Mouse (Mus musculus) right cerebral cortex, adult 2 months (tissue): ENCODE results near the gene Plk2.

Experiments used
- DNase-seq, 2 experiments: peaks; one replicate each; pipeline ENCODE4 v3.0.0; 2021 to 2022; ENCODE audit warnings: low spot score in 2 of 2

Gene Plk2

DNA sequence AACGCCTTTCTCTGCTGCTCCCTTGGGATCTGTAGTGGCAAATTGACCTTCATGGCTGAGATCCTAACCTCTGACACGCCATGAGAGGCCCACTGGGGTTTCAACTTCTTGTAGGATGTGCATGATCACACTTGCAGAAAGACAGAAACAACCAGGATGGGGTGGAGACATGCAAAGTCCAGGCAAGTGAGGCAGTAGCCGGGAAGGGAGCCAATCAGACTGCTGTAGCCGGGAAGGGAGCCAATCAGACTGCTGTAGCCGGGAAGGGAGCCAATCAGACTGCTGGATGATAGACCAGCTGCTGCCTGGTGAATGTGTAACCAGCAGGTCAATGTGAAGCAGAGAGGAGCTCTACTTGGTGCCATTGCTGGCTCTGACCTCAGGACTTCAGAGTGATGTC, 11.3 kb downstream of the Plk2 start:
- DNase-seq = no peak

DNA sequence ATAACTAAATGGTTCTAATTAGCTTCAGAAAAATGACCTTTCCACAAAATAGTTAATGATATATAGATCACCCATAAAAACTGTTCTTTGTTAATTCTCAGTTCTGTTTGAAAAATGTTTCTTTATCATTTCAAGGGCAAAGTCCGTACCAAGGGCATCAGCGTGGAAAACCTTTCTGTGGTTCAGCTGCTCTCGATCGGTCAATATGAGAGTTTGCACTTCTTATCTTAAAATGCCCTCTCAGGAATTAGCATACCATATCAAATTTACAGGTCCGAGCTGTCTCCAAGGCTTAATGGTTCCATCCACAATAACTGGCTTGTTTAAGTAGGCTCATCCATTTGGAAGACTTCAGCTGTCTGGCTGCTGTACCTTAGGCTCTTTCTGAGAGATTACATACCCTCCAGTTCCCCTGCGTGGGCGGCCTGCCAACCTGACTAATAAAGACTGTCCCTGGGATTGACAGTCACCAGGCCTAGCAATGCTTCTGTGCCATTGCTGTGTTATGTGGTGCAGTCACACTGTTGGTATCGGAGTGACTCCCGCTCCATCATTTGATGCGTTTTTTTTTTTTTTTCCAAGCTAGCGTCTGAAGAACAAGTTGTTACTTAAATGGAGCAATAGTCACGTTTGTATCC, 17.8 kb downstream of the Plk2 start:
- DNase-seq = no peak

DNA sequence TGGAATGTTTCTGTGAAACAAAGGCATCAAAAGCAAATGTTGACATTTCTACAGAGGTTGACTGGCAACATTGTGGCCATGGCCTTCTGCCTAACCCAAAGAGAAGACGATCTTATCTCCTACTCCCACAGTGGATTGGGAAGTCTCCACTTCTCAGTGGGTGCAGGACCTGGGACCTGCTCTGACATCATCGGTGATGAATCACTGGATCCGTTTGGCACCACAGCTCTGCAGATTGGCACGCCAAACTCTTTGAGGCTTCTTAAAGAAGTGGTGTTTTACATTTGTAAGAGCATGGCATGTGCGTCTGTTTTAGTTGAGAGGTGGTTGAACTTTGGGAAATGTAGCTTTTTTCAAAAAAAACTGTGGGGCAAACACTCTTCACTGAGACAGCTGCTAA, 23.8 kb downstream of the Plk2 start:
- DNase-seq = no peak

DNA sequence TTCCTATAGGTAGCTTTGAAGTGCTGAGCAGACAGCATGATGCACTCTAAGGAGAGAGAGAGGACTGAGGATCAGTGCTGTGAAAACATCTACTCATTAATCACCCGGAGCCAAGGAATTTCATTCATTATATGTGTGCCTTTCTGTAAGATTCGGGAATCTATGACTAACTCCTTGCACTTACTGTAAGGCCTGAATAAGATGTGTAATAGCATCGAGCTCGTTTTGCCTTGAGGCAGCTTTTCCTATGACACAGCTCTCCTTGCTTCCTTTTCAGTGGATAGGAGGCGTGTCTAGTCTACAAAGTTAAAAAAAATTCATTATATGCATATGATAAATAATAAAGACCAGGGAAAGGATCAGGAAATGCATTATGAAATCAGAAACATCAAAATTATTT, 24.8 kb downstream of the Plk2 start:
- no peak for DNase-seq

DNA sequence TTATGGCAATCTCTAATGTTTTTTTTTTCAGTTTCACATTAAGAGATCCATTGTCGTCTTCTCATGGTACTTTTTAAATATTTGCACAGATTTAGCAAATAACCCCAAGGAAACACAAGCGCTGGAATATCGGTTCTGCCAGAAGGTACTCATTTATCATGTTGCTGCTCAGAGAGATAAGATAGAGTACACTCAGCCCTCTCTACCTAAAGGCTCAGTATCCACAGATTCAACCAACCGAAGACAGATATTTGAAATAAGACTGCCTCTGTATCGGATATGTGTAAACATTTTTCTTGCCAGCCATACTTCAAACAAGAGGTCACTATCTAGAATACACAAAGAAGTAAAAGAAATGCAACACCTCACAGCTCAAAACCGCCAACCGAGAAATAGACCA, 27.6 kb downstream of the Plk2 start:
- DNase-seq = no peak

DNA sequence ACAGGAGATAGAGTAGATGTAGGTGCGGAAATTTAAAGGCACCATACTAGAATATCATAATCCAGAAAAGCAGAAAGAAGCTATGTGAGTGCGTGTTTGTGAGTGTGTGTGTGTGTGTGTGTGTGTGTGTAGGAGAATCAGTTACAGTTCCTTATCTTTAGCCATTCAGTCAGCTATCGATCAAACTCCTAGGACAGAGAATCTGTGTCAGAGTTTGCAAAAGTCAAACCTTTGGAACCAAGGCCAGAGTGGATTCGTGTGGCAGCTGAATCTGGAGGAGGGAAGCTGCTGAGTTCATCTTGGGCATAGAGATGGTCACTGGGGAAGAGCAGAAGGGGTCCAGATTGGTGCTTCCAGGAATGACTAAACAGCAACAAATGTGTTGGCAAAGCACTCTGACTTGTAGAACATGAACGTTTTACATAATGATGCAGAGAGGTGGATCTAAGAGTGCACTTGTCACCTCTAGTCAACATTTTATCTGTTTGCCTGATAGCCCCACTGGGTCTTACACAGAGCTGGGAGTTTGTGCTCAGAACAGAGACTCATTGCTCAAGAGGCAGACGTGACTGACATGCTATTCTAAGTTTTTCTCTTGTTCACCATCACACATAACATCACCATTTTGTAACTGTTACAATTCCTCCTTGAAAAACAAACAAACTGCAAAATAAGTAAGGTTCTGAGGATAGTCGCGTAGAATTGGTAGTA, 30.8 kb downstream of the Plk2 start:
- no peak for DNase-seq

DNA sequence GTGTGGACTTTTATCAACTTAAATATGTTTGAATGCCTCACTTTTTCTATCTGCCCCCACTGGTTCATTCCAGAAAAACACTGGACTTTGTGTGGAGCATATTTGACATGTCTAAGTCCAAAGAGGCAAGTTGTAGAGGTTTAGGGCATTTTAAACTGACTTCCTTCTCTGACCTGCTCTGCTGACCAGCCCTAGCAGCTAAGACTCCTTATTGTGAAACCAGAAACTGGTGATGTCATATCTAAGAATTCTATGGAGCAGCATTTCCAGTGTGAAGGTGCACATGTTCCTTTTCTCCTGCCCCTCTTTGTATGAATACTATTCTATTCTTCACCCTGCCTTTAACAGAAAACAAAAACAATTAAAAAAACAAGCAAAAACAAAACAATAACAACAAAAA, 36.5 kb downstream of the Plk2 start:
- DNase-seq = no peak

DNA sequence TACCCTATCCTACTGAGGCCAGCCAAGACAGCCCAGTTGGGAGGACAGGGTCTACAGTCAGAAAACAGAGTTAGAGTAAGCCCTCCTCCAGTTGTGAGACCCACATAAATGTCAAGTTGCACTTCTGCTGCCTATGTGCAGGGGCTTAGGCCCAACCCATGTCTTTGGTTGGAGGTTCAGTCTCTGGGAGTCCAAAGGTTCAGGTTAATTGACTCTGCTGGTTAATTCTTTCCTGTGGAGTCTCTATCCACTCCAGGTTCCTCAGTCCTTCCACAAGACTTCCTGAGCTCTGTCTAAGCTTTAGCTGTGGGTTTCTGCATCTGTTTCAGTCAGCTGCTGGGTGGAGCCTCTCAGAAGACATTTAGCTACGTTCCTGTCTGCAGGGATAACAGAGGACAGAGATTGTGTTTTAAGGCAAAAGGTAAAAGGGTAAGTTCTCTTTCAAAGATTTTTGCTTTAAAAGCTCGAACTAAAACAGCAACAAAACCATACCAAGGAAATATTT, 37.3 kb downstream of the Plk2 start:
- DNase-seq = no peak

DNA sequence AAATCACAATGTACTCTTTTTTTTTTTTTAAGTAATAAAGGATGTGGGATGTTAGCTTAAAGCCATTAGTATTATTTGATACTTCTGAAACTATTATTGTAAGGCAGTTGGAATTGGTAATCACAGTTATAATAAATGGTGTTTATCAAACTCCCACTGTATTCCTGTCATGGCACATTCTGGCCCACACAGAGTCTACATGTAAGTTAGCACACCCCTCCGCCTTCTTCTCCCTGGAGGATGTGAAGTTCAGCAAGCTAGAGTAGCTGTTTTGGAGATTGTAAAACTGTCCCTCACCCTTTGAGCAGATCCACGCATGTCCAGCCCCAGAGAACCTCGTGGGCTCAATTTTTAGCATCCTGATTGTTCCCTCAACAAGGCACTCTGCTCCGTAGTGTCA, 37.8 kb downstream of the Plk2 start:
- no peak for DNase-seq

DNA sequence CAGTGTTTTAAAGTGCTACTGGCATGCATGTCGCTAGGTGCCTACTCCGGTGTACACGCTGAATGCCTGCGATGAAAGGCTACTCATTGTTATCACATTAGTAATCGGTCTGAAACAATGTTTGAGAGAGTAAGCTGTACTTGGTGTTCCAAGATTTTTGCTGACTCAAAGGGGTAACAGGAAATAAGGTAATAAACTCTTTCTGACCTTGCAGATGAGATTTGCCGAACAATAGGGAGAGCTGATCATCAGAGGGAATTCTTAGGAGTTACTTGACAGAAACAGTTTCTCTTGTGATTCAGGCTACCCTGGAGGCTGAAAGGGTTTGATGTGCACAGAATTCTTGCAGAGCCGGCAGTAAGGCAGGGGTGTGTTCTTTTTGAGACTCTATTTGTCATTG, 41.8 kb downstream of the Plk2 start:
- no peak for DNase-seq

DNA sequence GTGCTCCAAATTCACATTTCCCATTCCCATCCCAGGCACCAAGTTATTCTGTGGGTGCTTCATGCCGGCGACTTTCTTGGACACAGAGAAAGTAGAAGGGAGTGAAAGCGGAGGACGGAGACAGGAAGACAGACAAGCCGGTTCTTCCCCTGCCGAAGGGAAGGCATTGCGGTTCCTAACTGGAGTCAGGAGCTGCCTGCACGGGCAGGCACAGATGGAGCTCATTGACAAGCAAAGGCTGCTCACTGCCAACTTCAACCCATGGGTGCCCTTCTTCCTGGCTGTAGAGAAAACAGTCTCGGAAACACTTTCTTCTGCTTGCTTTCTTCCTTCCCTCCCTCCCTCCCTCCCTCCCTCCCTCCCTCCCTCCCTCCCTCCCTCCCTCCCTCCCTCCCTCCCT, 43.8 kb downstream of the Plk2 start:
- DNase-seq = peak in 1 of 2 experiments; percentile 15

DNA sequence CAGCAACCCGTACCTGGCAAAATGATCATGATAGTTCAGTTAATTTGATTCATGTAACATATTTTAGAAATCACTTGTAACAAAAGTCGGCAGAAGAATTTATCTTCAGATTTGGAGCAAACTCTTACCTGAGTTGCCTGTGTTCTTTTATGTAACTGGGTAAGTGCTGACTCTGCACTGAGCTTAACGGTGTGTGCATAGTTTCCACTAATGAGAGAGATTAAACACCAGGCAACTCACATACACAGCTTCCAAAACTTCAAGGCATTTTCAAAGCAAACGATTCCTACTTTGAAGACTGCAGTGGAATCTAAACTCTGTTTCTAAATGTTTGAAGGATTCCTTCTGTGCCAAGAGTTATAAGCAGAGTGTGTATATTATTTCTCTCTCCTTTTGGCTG, 49.5 kb downstream of the Plk2 start:
- no peak for DNase-seq

DNA sequence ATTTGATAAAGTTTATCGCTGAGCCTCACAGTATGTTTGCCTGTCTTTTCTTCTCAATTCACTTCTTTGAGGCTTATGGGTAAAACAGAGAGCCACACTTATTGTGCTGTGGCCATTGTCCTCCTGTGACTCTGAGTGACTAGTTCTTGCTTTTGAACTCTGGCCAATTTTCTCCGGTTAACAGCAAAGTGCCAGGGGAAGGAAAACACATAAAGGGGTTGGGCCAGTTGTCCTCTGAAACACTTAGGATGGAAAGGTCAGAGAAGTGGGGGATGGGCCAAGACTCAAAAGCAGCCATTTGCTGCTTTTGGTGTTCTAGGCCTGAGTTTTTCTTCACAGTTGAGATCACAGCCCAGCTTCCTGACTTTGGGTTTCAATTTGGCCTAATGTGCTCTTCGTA, 50.0 kb downstream of the Plk2 start:
- DNase-seq = no peak

DNA sequence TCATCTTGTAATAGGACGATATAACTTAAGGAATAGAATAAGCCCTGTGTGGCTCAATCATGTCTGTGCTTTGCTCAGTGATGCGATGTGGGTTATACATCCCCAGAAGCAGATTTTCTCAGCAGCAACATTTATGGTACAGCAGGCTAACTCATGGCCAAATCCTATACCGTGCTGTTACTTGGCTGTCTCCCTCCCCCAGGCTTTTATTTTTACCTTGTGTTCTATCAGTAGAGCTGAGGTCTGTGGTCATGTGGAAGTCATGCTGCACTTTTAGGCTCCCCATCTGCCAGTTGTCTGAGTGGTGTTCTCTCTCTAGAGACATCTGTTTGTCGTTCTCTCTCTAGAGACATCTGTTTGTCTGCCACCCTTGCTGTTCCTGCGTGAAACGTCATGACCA, 51.6 kb downstream of the Plk2 start:
- peak in 1 of 2 experiments; percentile 41 for DNase-seq

DNA sequence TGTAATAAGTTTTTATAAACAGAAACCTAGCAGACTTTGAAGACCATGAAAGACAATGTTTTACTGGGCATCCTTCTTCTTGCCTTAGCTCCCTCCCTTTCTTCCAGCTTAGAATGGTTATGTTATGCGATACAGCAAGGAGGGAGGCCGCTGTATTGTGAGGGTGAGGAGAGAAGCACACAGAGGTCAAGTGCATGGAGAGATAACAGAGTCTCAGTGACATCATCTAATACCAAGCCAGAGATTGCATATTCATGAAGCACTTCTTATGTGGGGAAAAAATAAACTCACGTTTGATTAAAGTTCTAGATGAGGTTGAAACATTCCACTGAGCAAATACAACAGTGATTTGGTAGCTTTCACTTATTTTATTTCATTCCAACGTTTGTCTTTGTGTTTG, 55.2 kb downstream of the Plk2 start:
- no peak for DNase-seq
